Mouse (Mus musculus) retina, postnatal 1 day (tissue): Measurements from ENCODE around the gene Card11.

Experiments used
- DNase-seq: peaks from one replicate; pipeline ENCODE4 v3.0.0-alpha.2; 2012

Card11 gene

GRCm38 (mm10) chr5:140985311-140986050, 14.9 kb downstream of the Card11 start:
- DNase-seq = no peak

GRCm38 (mm10) chr5:140981370-140981805, 19.0 kb downstream of the Card11 start:
- no peak for DNase-seq

- no peak for DNase-seq
Measured at GRCm38 (mm10) chr5:140980783-140981182, 19.6 kb downstream of the Card11 start.

- DNase-seq = no peak
Measured at GRCm38 (mm10) chr5:140980051-140980450, 20.3 kb downstream of the Card11 start.

DNA sequence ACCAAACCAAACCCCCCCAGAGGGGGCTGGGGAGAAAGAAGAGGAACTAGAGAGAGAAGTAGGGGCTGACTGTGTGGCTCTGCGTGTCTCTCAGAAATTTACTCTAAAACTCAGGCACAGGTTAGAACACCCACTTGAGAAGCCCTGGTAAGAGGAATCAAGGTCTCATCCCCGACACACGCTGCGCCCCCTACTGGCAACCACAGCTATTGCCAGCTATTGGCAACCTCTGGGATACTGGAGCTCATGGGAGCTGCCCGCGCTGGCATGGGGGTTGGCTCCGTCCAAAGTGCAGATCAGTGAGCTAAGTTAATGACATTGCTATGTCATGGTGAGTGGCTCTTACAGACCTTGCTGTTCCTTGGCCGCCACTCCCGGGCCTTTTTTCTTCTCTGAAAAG, 37.4 kb downstream of the Card11 start:
- peak; percentile 46 for DNase-seq

GRCm38 (mm10) chr5:140960732-140961131, 39.6 kb downstream of the Card11 start:
- no peak for DNase-seq

DNA sequence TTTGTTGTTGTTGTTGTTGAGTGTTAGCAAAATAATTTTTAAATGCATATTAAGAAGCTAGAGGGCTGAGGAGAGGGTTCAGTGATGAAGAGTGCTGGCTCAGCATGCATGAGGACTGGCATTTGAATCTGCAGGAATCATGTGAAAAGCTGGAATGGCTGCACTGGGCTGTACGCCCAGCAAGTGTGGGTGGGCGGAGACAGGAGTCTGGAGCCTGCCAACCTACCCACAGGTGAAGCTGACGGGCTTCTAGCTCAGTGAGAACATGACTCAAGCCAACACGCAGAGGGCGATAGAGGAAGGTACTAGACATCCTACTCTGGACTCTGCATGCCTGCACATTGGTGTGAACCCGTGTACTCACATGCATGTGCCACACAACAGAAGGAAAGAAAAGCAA, 41.2 kb downstream of the Card11 start:
- no peak for DNase-seq

GRCm38 (mm10) chr5:140957106-140957505, 43.3 kb downstream of the Card11 start:
- no peak for DNase-seq

DNA sequence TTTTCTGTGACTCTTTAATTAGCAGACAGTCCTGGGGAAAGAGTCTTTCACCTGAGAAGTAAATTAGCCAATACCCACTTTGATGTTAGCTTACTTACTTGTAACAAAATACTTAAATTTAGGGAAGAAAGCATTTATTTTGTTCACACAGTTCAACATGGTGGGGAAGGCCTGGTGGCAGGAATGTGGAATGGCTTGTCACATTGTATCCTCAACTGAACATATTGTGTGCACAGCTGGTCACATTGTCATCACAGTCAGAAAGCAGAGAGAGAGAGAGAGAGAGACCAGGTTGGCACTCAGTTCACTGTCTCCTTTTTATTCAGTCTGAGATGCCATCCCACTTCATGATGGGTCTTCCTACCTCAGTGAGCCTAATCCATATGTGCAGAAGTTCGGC, 44.7 kb downstream of the Card11 start:
- no peak for DNase-seq

GRCm38 (mm10) chr5:140951801-140952200, 48.6 kb downstream of the Card11 start:
- DNase-seq = no peak

GRCm38 (mm10) chr5:140948009-140948408, 52.4 kb downstream of the Card11 start:
- no peak for DNase-seq

- no peak for DNase-seq
Measured at GRCm38 (mm10) chr5:140946034-140946433, 54.3 kb downstream of the Card11 start.

- DNase-seq = no peak
Measured at GRCm38 (mm10) chr5:140944382-140945125, 55.8 kb downstream of the Card11 start.

DNA sequence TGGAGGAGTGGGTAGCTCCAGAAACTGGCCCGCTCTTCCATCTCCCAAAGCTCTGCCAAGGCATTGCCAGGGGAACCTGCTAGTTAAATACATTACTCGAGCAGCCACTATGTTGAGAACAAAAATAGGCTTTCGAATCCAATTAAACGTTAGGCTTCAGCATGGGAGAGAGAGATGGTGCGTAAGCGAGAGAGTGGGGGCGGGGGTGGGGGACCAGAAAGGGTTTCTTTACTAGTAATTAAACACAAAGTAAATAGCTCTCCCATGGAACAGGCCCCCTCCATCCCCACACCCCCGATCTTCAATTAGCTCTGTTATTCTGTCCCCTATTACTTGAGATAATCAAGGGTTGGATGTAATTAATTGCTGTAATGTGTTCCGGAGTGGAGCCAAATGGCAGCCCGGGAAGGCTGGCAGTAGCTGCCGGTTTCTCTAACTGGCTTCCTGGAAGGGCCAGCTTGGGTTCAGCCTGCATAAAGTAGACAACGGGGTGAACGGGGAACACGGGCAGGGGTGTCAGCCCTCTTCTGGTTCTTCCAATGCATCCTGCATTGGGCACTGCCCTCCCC, 59.4 kb downstream of the Card11 start:
- peak; percentile 72 for DNase-seq

GRCm38 (mm10) chr5:140940257-140940922, 60.0 kb downstream of the Card11 start:
- DNase-seq = peak; percentile 45

DNA sequence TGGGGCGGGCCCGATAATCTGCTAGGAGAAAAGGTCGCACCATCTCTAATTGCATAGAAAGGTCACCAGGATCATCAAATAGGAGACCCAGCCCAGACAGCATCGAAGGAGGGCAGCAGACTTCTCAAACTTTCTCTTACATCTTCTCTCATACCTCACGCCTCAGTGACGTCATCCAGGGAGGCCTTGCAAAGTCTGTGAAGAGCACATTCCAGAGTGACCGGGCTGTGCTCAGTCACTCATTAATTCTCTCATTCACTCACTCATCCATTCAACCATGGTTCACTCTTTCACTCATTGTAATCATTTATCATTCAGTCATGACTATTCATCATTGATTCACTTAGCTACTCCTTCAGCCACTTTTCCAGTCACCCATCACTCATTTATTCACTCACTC, 63.6 kb downstream of the Card11 start:
- no peak for DNase-seq

DNA sequence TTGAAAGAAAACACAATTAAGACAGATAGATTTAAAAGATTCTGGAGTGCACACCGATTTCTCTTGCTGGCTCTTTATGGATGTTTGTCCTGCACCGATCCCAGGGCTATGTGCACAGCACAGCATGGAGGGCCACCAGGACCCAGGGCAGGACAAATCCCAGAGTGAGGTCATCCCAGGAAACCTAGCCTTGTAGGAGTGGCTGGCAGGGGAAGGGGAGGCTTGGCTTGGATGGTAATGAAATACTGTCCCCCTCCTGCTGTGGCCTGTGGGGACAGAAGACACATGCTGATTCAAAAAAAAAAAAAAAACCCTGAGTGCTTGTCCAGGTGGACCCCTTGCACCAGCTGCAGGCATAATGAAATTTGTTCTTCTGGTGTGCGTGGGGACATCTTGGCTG, 64.5 kb downstream of the Card11 start:
- no peak for DNase-seq

DNA sequence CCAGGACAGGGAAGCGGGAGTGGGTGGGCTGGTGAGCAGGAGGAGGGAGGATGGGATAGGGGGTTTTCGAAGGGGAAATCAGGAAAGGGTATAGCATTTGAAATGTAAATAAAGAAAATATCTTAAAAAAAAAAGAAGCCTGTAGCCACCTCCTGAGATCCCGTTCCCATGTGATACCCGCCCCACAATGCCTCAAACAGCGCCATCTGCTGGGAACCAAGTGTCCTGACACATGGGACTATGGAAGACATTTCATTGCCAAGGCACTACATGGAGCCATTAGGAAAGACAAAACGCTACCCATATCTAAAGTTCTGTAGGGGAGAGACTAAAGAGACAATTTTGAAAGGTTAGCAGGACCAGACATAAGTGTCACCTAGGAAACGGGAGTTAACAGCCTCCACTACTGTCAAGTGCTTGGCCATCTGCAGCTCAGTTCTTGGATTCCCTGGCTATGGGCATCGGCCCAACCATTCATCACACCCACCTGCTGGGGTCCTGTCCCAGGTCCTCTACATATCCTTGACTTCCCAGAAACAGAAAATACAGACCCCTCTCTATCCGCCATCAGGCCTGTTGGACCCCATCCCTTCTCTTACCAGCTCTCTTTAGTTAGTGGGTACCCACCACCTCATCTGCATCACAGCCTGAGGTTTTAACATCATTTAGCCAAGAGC, 65.6 kb downstream of the Card11 start:
- DNase-seq = no peak

GRCm38 (mm10) chr5:140931523-140932229, 68.7 kb downstream of the Card11 start:
- DNase-seq = no peak

- no peak for DNase-seq
Measured at GRCm38 (mm10) chr5:140918519-140918918, 81.9 kb downstream of the Card11 start.

DNA sequence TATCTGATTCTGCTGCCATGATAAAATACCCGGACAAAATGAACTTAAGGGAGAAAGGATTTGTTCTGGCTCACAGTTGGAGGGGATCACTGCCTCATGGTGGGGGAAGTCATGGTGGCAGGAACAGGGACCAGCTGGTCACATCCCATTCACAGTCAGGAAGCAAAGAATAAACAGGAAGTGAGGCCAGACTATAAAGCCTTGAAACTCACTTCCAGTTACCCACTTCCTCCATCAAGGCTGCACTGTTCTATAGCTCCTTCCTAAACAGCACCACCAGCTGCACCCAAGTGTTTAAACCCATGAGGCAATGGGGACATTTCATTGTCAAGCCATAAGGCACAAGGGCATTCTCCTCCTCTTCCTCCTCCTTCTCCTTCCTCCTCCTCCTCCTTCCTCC, 82.6 kb downstream of the Card11 start:
- DNase-seq = no peak

DNA sequence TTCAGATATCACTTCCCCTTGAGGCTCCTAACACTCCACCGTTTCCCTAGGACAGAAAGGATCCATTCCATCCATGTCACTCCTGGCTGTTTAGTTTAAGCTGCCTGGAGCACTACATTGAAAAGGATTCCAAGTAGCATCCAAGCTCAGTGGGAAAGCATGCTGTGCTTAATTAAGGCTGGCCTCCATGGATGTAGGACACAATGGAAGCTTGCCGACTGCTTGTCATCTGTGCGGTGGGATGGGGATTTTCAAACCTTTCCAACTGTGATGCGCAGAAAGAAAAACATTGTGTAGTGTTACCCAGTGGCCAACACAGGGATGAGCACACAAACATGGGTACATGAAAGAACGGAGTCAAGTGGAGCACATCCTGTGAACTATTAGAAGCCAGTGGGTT, 89.5 kb downstream of the Card11 start:
- DNase-seq = no peak
